Mouse (Mus musculus): ENCODE data around the gene Tinf2. TPM values are rescaled to one million over a fixed set of nuclear protein-coding genes. Genes with fewer than 3 reads are reported as not detected.
A peak's percentile ranks its signal among the peaks of the same experiment; 100 is the strongest.

The Tinf2 gene
- polyA plus RNA-seq, 1 experiment from 2014 or later, result 17.5 TPM

GRCm38 (mm10) chr14:55640816-55641215 lies 40.8 kb downstream of the Tinf2 start:
- 96% methylated on average over 14 of the region's 14 CpGs for WGBS
- Histone ChIP-seq H3K4me2 (replicated peaks; ENCODE audit: low read depth) (no peak overlapping the region), H3K27me3 (ENCODE audit: control insufficient read depth, insufficient read depth, low read length) (no peaks in the 10 kb centered on the region), H3K36me3 (ENCODE audit: control insufficient read depth, insufficient read depth, low read length) (peaks cover 10% of the 10 kb centered on the region), H3K9me3 (ENCODE audit: control insufficient read depth, low read length) (no peaks in the 10 kb centered on the region), H3K27ac (replicated peaks) (no peak overlapping the region), H3K4me3 (ENCODE audit: low read depth, low read length) (no peak overlapping the region), H3K9ac (ENCODE audit: low read length) (no peak overlapping the region), H3K4me1 (replicated peaks; ENCODE audit: control insufficient read depth, insufficient read depth) (no peaks in the 10 kb centered on the region; the same call in none of the 2 replicates)
- no peak for ATAC-seq (ENCODE audit: low FRiP score, low TSS enrichment)
- DNase-seq (ENCODE audit: low spot score), result no peak
- no peak for TF ChIP-seq EP300 (optimal IDR thresholded peaks at IDR 0.05)
- no peak for TF ChIP-seq CTCF (IDR thresholded peaks at IDR 0.05; ENCODE audit: low read depth)

GRCm38 (mm10) chr14:55637795-55638194 lies 43.8 kb downstream of the Tinf2 start, which contains the start of gene Gm49378:
Gm49378 (minus strand) TSS chr14:55637895.
- TF ChIP-seq EP300 (optimal IDR thresholded peaks at IDR 0.05) (no peak), CTCF (IDR thresholded peaks at IDR 0.05; ENCODE audit: low read depth) (no peak)
- no peaks in the 10 kb centered on the region; the same call in 1 of the 2 replicates for H3K4me1 ChIP-seq (replicated peaks; ENCODE audit: control insufficient read depth, insufficient read depth)
- H3K36me3 ChIP-seq (ENCODE audit: control insufficient read depth, insufficient read depth, low read length), result peaks cover 13% of the 10 kb centered on the region
- H3K27me3 ChIP-seq (ENCODE audit: control insufficient read depth, insufficient read depth, low read length), result no peaks in the 10 kb centered on the region
- no peak for ATAC-seq (ENCODE audit: low FRiP score, low TSS enrichment)
- 92% methylated on average over 9 of the region's 9 CpGs for WGBS
- H3K9ac ChIP-seq (ENCODE audit: low read length), result no peak within 1 kb of the TSS
- no peak within 1 kb of the TSS for H3K27ac ChIP-seq (replicated peaks)
- no peaks in the 10 kb centered on the region for H3K9me3 ChIP-seq (ENCODE audit: control insufficient read depth, low read length)
- no peak within 1 kb of the TSS for H3K4me3 ChIP-seq (ENCODE audit: low read depth, low read length)
- DNase-seq (ENCODE audit: low spot score), result no peak
- no peak within 1 kb of the TSS for H3K4me2 ChIP-seq (replicated peaks; ENCODE audit: low read depth)

- peak; percentile 88 for ATAC-seq (ENCODE audit: low FRiP score, low TSS enrichment)
- no peak for TF ChIP-seq CTCF (IDR thresholded peaks at IDR 0.05; ENCODE audit: low read depth)
- no peak for TF ChIP-seq EP300 (optimal IDR thresholded peaks at IDR 0.05)
- no peaks in the 10 kb centered on the region for H3K4me1 ChIP-seq (replicated peaks; ENCODE audit: control insufficient read depth, insufficient read depth)
- no peaks in the 10 kb centered on the region for H3K27me3 ChIP-seq (ENCODE audit: control insufficient read depth, insufficient read depth, low read length)
- 2% methylated on average over 33 of the region's 33 CpGs for WGBS
- peak within 1 kb of the TSS; percentile 97 for H3K4me2 ChIP-seq (replicated peaks; ENCODE audit: low read depth)
- peak; percentile 92 for DNase-seq (ENCODE audit: low spot score)
- peak within 1 kb of the TSS; percentile 74 for H3K9ac ChIP-seq (ENCODE audit: low read length)
- H3K36me3 ChIP-seq (ENCODE audit: control insufficient read depth, insufficient read depth, low read length), result peaks cover 24% of the 10 kb centered on the region
- peak within 1 kb of the TSS; percentile 71 for H3K27ac ChIP-seq (replicated peaks)
- no peaks in the 10 kb centered on the region for H3K9me3 ChIP-seq (ENCODE audit: control insufficient read depth, low read length)
- peak within 1 kb of the TSS; percentile 65 for H3K4me3 ChIP-seq (ENCODE audit: low read depth, low read length)
Observed at GRCm38 (mm10) chr14:55635523-55636007, 46.1 kb downstream of the Tinf2 start, which contains the start of gene Ipo4. Ipo4 (minus strand) TSS chr14:55635957.

- Histone ChIP-seq H3K9me3 (ENCODE audit: control insufficient read depth, low read length) (no peaks in the 10 kb centered on the region), H3K4me1 (replicated peaks; ENCODE audit: control insufficient read depth, insufficient read depth) (no peaks in the 10 kb centered on the region), H3K9ac (ENCODE audit: low read length) (peak overlapping the region; percentile 74), H3K27ac (replicated peaks) (peak overlapping the region; percentile 71), H3K36me3 (ENCODE audit: control insufficient read depth, insufficient read depth, low read length) (peaks cover 30% of the 10 kb centered on the region), H3K4me2 (replicated peaks; ENCODE audit: low read depth) (peak overlapping the region; percentile 97), H3K4me3 (ENCODE audit: low read depth, low read length) (peak overlapping the region; percentile 65), H3K27me3 (ENCODE audit: control insufficient read depth, insufficient read depth, low read length) (no peaks in the 10 kb centered on the region)
- DNase-seq (ENCODE audit: low spot score) (no peak), ATAC-seq (ENCODE audit: low FRiP score, low TSS enrichment) (no peak; the same call in none of the 2 replicates)
- no peak for TF ChIP-seq CTCF (IDR thresholded peaks at IDR 0.05; ENCODE audit: low read depth)
- no peak for TF ChIP-seq EP300 (optimal IDR thresholded peaks at IDR 0.05)
- WGBS, result 3% methylated on average over 21 of the region's 23 CpGs
Observed at GRCm38 (mm10) chr14:55634874-55635522, 46.6 kb downstream of the Tinf2 start.

- DNase-seq (ENCODE audit: low spot score), result peak; percentile 60
- WGBS, result 42% methylated on average over 5 of the region's 5 CpGs
- peak; percentile 18; the same call in 1 of the 2 replicates for ATAC-seq (ENCODE audit: low FRiP score, low TSS enrichment)
Observed at GRCm38 (mm10) chr14:55629312-55629711, 52.3 kb downstream of the Tinf2 start.

More at GRCm38 (mm10) chr14:55629312-55629711, 52.3 kb downstream of the Tinf2 start:
- Histone ChIP-seq H3K27me3 (ENCODE audit: control insufficient read depth, insufficient read depth, low read length) (no peaks in the 10 kb centered on the region), H3K9me3 (ENCODE audit: control insufficient read depth, low read length) (no peaks in the 10 kb centered on the region), H3K4me1 (replicated peaks; ENCODE audit: control insufficient read depth, insufficient read depth) (no peaks in the 10 kb centered on the region), H3K27ac (replicated peaks) (no peak overlapping the region), H3K4me3 (ENCODE audit: low read depth, low read length) (no peak overlapping the region), H3K4me2 (replicated peaks; ENCODE audit: low read depth) (no peak overlapping the region), H3K9ac (ENCODE audit: low read length) (no peak overlapping the region), H3K36me3 (ENCODE audit: control insufficient read depth, insufficient read depth, low read length) (peaks cover 46% of the 10 kb centered on the region)
- TF ChIP-seq CTCF (IDR thresholded peaks at IDR 0.05; ENCODE audit: low read depth) (peak; percentile 82), EP300 (optimal IDR thresholded peaks at IDR 0.05) (no peak)
